Mouse (Mus musculus) C2C12 (cell line): ENCODE measurements around the gene Kif26a. TPM values are rescaled to one million over a fixed set of nuclear protein-coding genes. Genes with fewer than 3 reads are reported as not detected.

Source experiments
- H3K27me3 ChIP-seq: one replicate; pipeline ENCODE4 v1.6.1; 2011; ENCODE audit not compliant: control insufficient read depth, insufficient read depth, insufficient read length
- H3K36me3 ChIP-seq: one replicate; pipeline ENCODE4 v1.6.1; 2011; ENCODE audit not compliant: control insufficient read depth, insufficient read depth
- H3K4me3 ChIP-seq: one replicate; pipeline ENCODE4 v1.5.1; 2011; ENCODE audit warnings: mild to moderate bottlenecking, control low read depth; ENCODE audit not compliant: poor library complexity, insufficient read depth, severe bottlenecking
- H3K79me2 ChIP-seq: one replicate; pipeline ENCODE4 v1.6.1; 2011; ENCODE audit not compliant: control insufficient read depth, insufficient read depth
- H3K79me3 ChIP-seq: one replicate; pipeline ENCODE4 v1.6.1; 2011; ENCODE audit warnings: low read depth, control low read depth
- H3ac ChIP-seq: one replicate; pipeline ENCODE3; 2011; ENCODE audit warnings: low read depth; ENCODE audit not compliant: control insufficient read depth, insufficient read length
- CEBPB ChIP-seq: IDR thresholded peaks from one replicate; pipeline ENCODE4 v1.6.1; 2011; ENCODE audit warnings: low read depth, mild to moderate bottlenecking, control low read depth, moderate library complexity
- CTCF ChIP-seq: IDR thresholded peaks from one replicate; pipeline ENCODE4 v1.5.1; 2011; ENCODE audit not compliant: control insufficient read depth, insufficient read depth, insufficient read length
- FOSL1 ChIP-seq: IDR thresholded peaks from one replicate; pipeline ENCODE4 v1.8.0; 2011; ENCODE audit warnings: mild to moderate bottlenecking, low read length; ENCODE audit not compliant: poor library complexity, insufficient read depth, severe bottlenecking
- MAX ChIP-seq: IDR thresholded peaks from one replicate; pipeline ENCODE4 v1.6.1; 2011; ENCODE audit warnings: mild to moderate bottlenecking, control low read depth
- MYOD1 ChIP-seq: IDR thresholded peaks from one replicate; pipeline ENCODE4 v1.6.1; 2011; ENCODE audit warnings: low read depth; ENCODE audit not compliant: control insufficient read depth, insufficient read length
- MYOG ChIP-seq: IDR thresholded peaks from one replicate; pipeline ENCODE4 v1.6.1; 2011; ENCODE audit not compliant: control insufficient read depth, insufficient read length; ENCODE audit errors: extremely low read depth
- USF1 ChIP-seq: IDR thresholded peaks from one replicate; pipeline ENCODE4 v1.6.1; 2011; ENCODE audit warnings: low read depth, mild to moderate bottlenecking, control low read depth, moderate library complexity
- polyA plus RNA-seq: library from polyadenylated mRNA; unstranded; fragments of >200 nt; fragmentation: generic; extraction: Trizol; gene quantifications from one replicate; pipeline ENCODE4 v1.2.1, GENCODE M21; 2012; ENCODE audit warnings: missing spikeins

Kif26a gene
- polyA plus RNA-seq, 1 experiment, result not detected

- H3K79me3 ChIP-seq, result no peaks in the 10 kb centered on the region
- no peaks in the 10 kb centered on the region for H3K79me2 ChIP-seq
- H3K36me3 ChIP-seq, result no peaks in the 10 kb centered on the region
- H3ac ChIP-seq, result no peak overlapping the region
- no peak overlapping the region for H3K4me3 ChIP-seq
- peak; percentile 97 for TF ChIP-seq CTCF
- no peak for TF ChIP-seq MYOD1
- peak; percentile 39 for TF ChIP-seq MAX
- H3K27me3 ChIP-seq, result peaks cover 66% of the 10 kb centered on the region
These were observed 665 bp upstream of the Kif26a start for GRCm38 (mm10) chr12:112145211-112145874.

GRCm38 (mm10) chr12:112147365-112147764 lies 1.4 kb downstream of the Kif26a start:
- Histone ChIP-seq H3K4me3 (no peak overlapping the region), H3K79me3 (no peaks in the 10 kb centered on the region), H3ac (no peak overlapping the region), H3K36me3 (no peaks in the 10 kb centered on the region), H3K27me3 (peaks cover 76% of the 10 kb centered on the region), H3K79me2 (no peaks in the 10 kb centered on the region)
- TF ChIP-seq MYOD1 (no peak), MAX (no peak), USF1 (no peak), CEBPB (no peak), FOSL1 (no peak), MYOG (no peak), CTCF (no peak)

GRCm38 (mm10) chr12:112150011-112150410 lies 4.0 kb downstream of the Kif26a start:
- Histone ChIP-seq H3K4me3 (no peak overlapping the region), H3K79me3 (no peaks in the 10 kb centered on the region), H3K79me2 (no peaks in the 10 kb centered on the region), H3ac (no peak overlapping the region), H3K27me3 (peaks cover 77% of the 10 kb centered on the region), H3K36me3 (no peaks in the 10 kb centered on the region)
- no peak for TF ChIP-seq MYOD1
- no peak for TF ChIP-seq USF1
- TF ChIP-seq CTCF, result no peak
- no peak for TF ChIP-seq MAX
- no peak for TF ChIP-seq FOSL1
- no peak for TF ChIP-seq MYOG
- no peak for TF ChIP-seq CEBPB

GRCm38 (mm10) chr12:112151244-112151979 lies 5.4 kb downstream of the Kif26a start:
- H3ac ChIP-seq, result no peak overlapping the region
- peaks cover 84% of the 10 kb centered on the region for H3K27me3 ChIP-seq
- H3K79me2 ChIP-seq, result no peaks in the 10 kb centered on the region
- H3K79me3 ChIP-seq, result no peaks in the 10 kb centered on the region
- TF ChIP-seq MAX, result no peak
- TF ChIP-seq CEBPB, result no peak
- TF ChIP-seq FOSL1, result no peak
- TF ChIP-seq CTCF, result no peak
- no peak for TF ChIP-seq USF1
- no peak for TF ChIP-seq MYOD1
- TF ChIP-seq MYOG, result no peak
- no peak overlapping the region for H3K4me3 ChIP-seq
- no peaks in the 10 kb centered on the region for H3K36me3 ChIP-seq

GRCm38 (mm10) chr12:112151980-112152362 lies 6.0 kb downstream of the Kif26a start:
- Histone ChIP-seq H3K27me3 (peaks cover 84% of the 10 kb centered on the region), H3K79me3 (no peaks in the 10 kb centered on the region), H3K4me3 (no peak overlapping the region), H3K79me2 (no peaks in the 10 kb centered on the region), H3ac (no peak overlapping the region), H3K36me3 (no peaks in the 10 kb centered on the region)
- TF ChIP-seq MYOG, result no peak
- TF ChIP-seq USF1, result no peak
- no peak for TF ChIP-seq FOSL1
- TF ChIP-seq MAX, result no peak

- Histone ChIP-seq H3K4me3 (no peak overlapping the region), H3K36me3 (no peaks in the 10 kb centered on the region), H3K79me3 (no peaks in the 10 kb centered on the region), H3ac (no peak overlapping the region), H3K79me2 (no peaks in the 10 kb centered on the region), H3K27me3 (peaks cover 85% of the 10 kb centered on the region)
- TF ChIP-seq MYOG, result no peak
- no peak for TF ChIP-seq FOSL1
- TF ChIP-seq MAX, result no peak
- TF ChIP-seq CTCF, result no peak
- no peak for TF ChIP-seq MYOD1
- TF ChIP-seq USF1, result no peak
- TF ChIP-seq CEBPB, result no peak
These were observed 7.6 kb downstream of the Kif26a start for GRCm38 (mm10) chr12:112153597-112153996.
